Mouse (Mus musculus) hindbrain, postnatal 0 days (tissue): ENCODE results near the gene Dck. TPM values are rescaled to one million over a fixed set of nuclear protein-coding genes. Genes with fewer than 3 reads are reported as not detected.
A peak's percentile ranks its signal among the peaks of the same experiment; 100 is the strongest.

Experiments
- ATAC-seq: fragments of 200-750 bp; cut with Nextera tagmentation; 2 replicates; pipeline ENCODE4 v1.8.0; 2017; ENCODE audit warnings: mild to moderate bottlenecking, moderate TSS enrichment, moderate library complexity
- DNase-seq: peaks from one replicate; pipeline ENCODE4 v3.0.0-alpha.2; 2015; ENCODE audit warnings: low spot score
- H3K27ac ChIP-seq: fragments of 300-500 bp; sonication (generic); 2 replicates; pipeline ENCODE4 v1.5.1; 2014; ENCODE audit warnings: mild to moderate bottlenecking
- H3K27me3 ChIP-seq: fragments of 300-500 bp; sonication (generic); 2 replicates; pipeline ENCODE4 v1.6.1; 2014; ENCODE audit warnings: low read length, mixed read lengths; ENCODE audit not compliant: insufficient read depth
- H3K36me3 ChIP-seq: fragments of 300-500 bp; sonication (generic); 2 replicates; pipeline ENCODE4 v1.6.1; 2014; ENCODE audit warnings: low read length, mixed read lengths; ENCODE audit not compliant: insufficient read depth
- H3K4me1 ChIP-seq: fragments of 300-500 bp; sonication (generic); 2 replicates; pipeline ENCODE4 v1.6.1; 2014; ENCODE audit warnings: antibody characterized with exemption, low read length, mixed read lengths; ENCODE audit not compliant: insufficient read depth
- H3K4me2 ChIP-seq: fragments of 300-500 bp; sonication (generic); 2 replicates; pipeline ENCODE4 v1.6.1; 2014; ENCODE audit warnings: low read depth, mild to moderate bottlenecking, low read length, moderate library complexity, mixed read lengths
- H3K4me3 ChIP-seq: fragments of 300-500 bp; sonication (generic); 2 replicates; pipeline ENCODE4 v1.5.1; 2014; ENCODE audit warnings: low read length
- H3K9ac ChIP-seq: fragments of 300-500 bp; sonication (generic); replicated peaks from 2 replicates; pipeline ENCODE4 v1.6.1; 2014; ENCODE audit warnings: mild to moderate bottlenecking, low read length, moderate library complexity, mixed read lengths
- H3K9me3 ChIP-seq: fragments of 300-500 bp; sonication (generic); 2 replicates; pipeline ENCODE4 v1.6.1; 2016; ENCODE audit warnings: low read length, mixed read lengths
- CTCF ChIP-seq: IDR thresholded peaks from 2 replicates; pipeline ENCODE4 v1.5.1; 2016; ENCODE audit warnings: antibody characterized with exemption, control low read depth, low read depth
- WGBS: fragments of 180-500 bp; shearing (Covaris S2); extraction: QIAGEN DNeasy Blood & Tissue Kit; methylation state at CpG from one replicate; pipeline ENCODE4 v1.1.7; 2014; 5-methylcytosine and 5-hydroxymethylcytosine counted together
- polyA plus RNA-seq: library from polyadenylated mRNA; unstranded; fragments of >200 nt; fragmentation: Nextera tagmentation; extraction: Ambion mirVana; gene quantifications from 2 replicates; pipeline ENCODE4 v1.2.1, GENCODE M21; 2015
- total RNA-seq: library from RNA; depleted of rRNA; stranded (reverse); fragments of >200 nt; gene quantifications from 2 replicates; pipeline ENCODE4 v1.2.3, GENCODE M21; 2014

Gene Dck
- total and polyA plus RNA-seq, 2 experiments from 2014 or later = 22.3 to 29.7 TPM

GRCm38 (mm10) chr5:88790675-88791074 lies 25.9 kb downstream of the Dck start:
- DNase-seq (no peak), ATAC-seq (no peak)
- TF ChIP-seq CTCF = no peak
- Histone ChIP-seq H3K4me1 (no peaks in the 10 kb centered on the region), H3K9ac (no peak overlapping the region), H3K4me3 (no peak overlapping the region), H3K27me3 (no peaks in the 10 kb centered on the region), H3K27ac (no peak overlapping the region), H3K4me2 (no peak overlapping the region), H3K36me3 (no peaks in the 10 kb centered on the region), H3K9me3 (no peaks in the 10 kb centered on the region)
- 63% methylated on average over 9 of the region's 9 CpGs for WGBS

GRCm38 (mm10) chr5:88791256-88792245 lies 26.8 kb downstream of the Dck start:
- Histone ChIP-seq H3K36me3 (no peaks in the 10 kb centered on the region), H3K27ac (no peak overlapping the region), H3K27me3 (no peaks in the 10 kb centered on the region), H3K4me3 (no peak overlapping the region), H3K9me3 (no peaks in the 10 kb centered on the region), H3K4me1 (no peaks in the 10 kb centered on the region), H3K4me2 (no peak overlapping the region), H3K9ac (no peak overlapping the region)
- 33% methylated on average over 10 of the region's 10 CpGs for WGBS
- DNase-seq (peak; percentile 58), ATAC-seq (peak; percentile 38; the same call in 1 of the 2 replicates)
- TF ChIP-seq CTCF = peak; percentile 82

DNA sequence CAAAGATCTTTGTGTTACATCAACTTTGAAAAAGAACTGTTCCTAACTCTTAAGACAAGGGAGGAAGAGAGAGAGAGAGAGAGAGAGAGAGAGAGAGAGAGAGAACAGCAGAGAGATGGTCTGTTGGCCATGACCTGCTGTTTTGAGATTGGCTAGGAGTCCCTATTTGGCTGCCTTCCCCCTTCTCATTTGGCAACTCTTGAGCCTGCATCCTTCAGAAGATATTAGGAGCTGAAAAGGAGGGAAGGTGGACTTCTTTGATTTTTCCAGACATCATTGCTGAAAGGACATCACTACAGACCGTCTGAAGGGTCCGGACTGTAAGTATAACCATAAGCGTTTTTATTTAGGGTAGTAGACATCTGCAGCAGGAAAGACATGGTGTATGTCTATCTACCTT lies 28.9 kb downstream of the Dck start:
- WGBS = 93% methylated on average over 3 of the region's 3 CpGs

GRCm38 (mm10) chr5:88795910-88796584 lies 31.3 kb downstream of the Dck start:
- H3K27ac ChIP-seq = no peak overlapping the region
- no peak for TF ChIP-seq CTCF
- no peaks in the 10 kb centered on the region for H3K36me3 ChIP-seq
- 55% methylated on average over 9 of the region's 9 CpGs for WGBS
- no peaks in the 10 kb centered on the region for H3K4me1 ChIP-seq
- DNase-seq = no peak
- no peak overlapping the region for H3K9ac ChIP-seq
- H3K4me2 ChIP-seq = no peak overlapping the region
- no peaks in the 10 kb centered on the region for H3K27me3 ChIP-seq
- ATAC-seq = no peak
- H3K4me3 ChIP-seq = no peak overlapping the region
- H3K9me3 ChIP-seq = no peaks in the 10 kb centered on the region

More for the DNA sequence above, 28.9 kb downstream of the Dck start:
- H3K9ac ChIP-seq = no peak overlapping the region
- H3K27ac ChIP-seq = no peak overlapping the region
- no peaks in the 10 kb centered on the region for H3K4me1 ChIP-seq
- no peaks in the 10 kb centered on the region for H3K36me3 ChIP-seq
- no peak overlapping the region for H3K4me2 ChIP-seq
- no peaks in the 10 kb centered on the region for H3K27me3 ChIP-seq
- TF ChIP-seq CTCF = no peak
- H3K9me3 ChIP-seq = no peaks in the 10 kb centered on the region
- ATAC-seq (no peak), DNase-seq (no peak)
- H3K4me3 ChIP-seq = no peak overlapping the region

- WGBS = 73% methylated on average over 11 of the region's 11 CpGs
- no peak for ATAC-seq
- H3K4me1 ChIP-seq = no peaks in the 10 kb centered on the region
- no peaks in the 10 kb centered on the region for H3K27me3 ChIP-seq
- H3K27ac ChIP-seq = no peak overlapping the region
- H3K4me2 ChIP-seq = no peak overlapping the region
- H3K9ac ChIP-seq = no peak overlapping the region
- H3K36me3 ChIP-seq = no peaks in the 10 kb centered on the region
- TF ChIP-seq CTCF = no peak
- no peaks in the 10 kb centered on the region for H3K9me3 ChIP-seq
- no peak for DNase-seq
- H3K4me3 ChIP-seq = no peak overlapping the region
Observed at GRCm38 (mm10) chr5:88796588-88796987, 31.8 kb downstream of the Dck start.

- no peak overlapping the region for H3K4me2 ChIP-seq
- TF ChIP-seq CTCF = no peak
- WGBS = 81% methylated on average over 6 of the region's 6 CpGs
- H3K27ac ChIP-seq = no peak overlapping the region
- H3K36me3 ChIP-seq = no peaks in the 10 kb centered on the region
- no peak overlapping the region for H3K9ac ChIP-seq
- DNase-seq = no peak
- H3K27me3 ChIP-seq = no peaks in the 10 kb centered on the region
- no peaks in the 10 kb centered on the region for H3K9me3 ChIP-seq
- no peak overlapping the region for H3K4me3 ChIP-seq
- no peak for ATAC-seq
- no peaks in the 10 kb centered on the region for H3K4me1 ChIP-seq
Observed at GRCm38 (mm10) chr5:88797121-88797520, 32.3 kb downstream of the Dck start.
